Mouse (Mus musculus): ENCODE measurements around the gene Lrrc74a.

Lrrc74a gene

DNA sequence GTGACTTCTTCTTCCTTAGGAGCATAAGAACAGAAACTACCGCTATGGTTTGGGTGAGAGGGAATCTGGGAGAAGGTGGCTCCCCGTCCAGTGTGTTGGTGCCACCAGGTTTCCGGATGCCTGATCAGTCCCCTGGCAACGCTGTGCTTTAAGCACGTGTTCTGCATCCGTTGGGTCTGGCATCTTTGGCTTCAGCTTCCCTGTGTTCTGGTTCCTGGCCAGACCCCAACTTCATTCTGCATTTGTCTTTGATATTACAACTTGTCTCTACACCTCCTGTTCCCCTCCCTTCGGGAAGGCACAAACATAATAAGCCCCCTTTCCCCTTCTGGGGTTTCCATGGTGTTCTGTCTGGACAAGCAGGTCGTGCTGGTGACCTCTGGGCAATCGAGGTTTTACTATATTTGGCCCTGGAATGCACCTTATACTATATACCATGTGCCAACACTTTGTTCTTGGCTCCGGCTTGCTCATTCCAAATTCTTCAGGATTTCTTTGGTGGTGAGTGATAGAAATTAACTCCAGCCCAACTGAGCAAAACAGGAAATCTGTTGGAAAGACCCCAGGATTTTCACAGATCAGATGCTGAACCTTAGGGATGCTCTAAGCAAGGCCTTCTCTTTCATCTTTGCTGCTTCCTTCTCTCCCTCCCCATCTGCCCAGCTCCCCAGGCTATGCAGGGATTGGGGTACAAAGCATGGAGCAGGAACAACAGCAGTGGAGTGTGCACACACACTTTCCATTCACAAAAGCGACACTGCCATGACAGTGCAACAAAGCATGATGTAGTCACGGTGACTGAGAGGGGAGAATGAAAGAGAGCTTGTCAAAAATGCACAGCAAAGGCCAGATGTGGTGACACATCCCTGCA, 52.2 kb downstream of the Lrrc74a start:
- peak; percentile 64 for DNase-seq (ENCODE audit: low read depth)

DNA sequence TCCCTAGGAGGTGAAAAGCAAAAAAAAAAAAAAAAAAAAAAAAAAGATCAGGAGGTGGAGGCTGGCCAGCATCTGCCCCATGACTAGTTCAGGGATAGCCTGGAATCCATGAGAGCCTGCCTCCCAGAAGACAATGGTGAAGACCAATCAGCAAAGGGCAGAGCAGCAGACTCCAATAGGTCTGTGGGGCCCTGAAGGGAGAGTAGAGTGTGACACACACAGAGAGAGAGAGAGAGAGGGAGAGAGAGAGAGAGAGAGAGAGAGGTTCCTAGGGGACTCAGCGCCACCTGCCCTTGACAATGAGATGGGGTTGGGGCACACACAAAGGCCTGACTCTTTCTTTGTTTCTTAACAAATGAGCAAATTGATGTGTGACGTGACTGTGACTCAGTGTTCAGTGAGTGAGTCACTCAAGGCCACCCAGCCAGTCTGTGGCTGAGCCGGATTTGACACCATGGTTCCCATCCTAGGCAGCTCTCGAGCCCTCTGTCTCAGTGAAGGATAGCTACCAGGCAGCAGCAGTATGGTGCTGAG, 52.9 kb downstream of the Lrrc74a start:
- peak; percentile 79 for DNase-seq (ENCODE audit: low read depth)

DNA sequence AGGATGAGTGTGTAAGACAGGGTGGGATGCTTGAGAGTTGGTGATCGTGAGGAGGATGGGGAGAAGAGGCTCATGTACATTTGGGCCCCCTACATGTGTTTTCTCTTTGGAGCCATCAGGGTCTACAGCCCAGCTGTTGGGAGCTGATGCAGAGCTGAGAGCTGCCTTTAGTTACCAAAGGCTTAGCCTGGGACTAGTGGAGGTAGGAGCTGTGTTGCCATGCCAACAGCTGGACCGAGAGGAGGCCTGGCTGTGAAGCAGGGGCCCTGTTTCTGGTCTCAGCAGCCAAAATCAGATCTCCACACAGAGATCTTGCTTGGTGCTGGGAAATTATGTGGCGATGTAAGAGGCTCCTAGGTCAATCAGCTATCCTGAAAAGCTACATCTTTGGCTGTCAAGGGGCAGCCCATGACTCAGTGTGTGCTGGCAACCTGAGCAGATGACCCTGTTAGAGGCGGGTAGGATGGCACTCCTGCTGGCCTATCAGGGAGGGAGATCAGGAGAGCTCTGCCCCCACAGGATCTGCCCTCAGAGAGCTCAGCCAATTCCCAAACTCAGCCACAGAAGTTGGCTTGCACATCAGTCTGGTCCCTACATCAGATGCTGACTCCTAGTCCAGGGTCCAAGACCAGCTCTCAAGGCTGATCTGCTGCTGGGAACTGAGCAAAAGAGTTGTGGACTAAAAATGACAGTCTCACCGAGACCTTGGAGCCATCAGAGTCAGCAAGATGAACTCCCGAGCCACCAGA, 56.1 kb downstream of the Lrrc74a start:
- DNase-seq (ENCODE audit: low read depth), result peak; percentile 52

DNA sequence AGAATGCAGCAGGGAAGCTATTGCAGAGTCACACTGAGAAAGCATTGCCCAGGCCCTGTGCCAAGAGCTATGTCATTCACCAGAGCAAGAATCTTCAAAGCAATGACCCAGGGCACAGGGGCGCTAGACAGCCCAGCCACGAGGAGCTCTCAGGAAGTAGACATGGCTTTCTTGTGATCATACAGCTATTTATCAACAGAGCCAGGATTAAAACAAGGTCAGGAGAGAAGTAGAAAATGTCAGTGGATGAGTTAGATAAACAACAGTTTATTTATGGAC, 56.6 kb downstream of the Lrrc74a start:
- DNase-seq (ENCODE audit: low read depth), result peak; percentile 66

DNA sequence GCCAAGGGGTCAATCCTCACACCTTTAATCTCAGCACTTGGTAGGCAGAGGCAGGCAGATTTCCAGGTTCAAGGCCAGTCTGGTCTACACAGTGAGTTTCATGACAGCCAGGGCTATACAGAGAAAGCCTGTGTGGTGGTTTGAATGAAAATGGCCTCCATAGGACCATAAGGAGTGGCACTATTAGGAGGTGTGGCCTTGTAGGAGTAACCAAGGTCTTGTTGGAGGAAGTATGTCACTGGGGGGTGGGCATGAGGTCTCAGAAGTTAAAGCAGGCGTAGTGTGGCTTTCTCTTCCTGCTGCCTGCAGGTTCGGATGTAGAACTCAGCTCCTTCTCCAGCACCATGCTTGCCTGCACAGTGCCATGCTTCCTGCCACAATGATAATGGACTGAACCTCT, 57.8 kb downstream of the Lrrc74a start:
- DNase-seq (ENCODE audit: low read depth), result no peak

DNA sequence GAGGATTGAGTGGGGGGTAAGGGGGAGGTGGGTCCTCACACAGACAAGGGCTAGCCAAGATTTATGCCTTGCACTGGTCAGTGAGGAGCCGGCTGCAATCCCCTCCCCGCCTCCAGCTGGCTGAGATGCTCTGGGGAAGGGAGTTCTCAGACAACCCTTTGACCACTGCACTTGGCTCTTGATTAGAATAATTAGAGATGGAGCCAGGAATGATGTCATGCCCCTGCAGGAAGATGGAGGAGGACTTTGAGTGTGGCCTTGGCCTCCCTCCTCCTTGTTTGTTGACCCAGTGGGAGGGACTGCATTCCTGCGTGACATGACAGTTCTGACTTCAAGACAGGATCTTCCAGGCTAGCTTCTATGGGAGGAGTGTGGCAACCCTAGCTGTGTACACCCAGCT, 59.7 kb downstream of the Lrrc74a start:
- DNase-seq (ENCODE audit: low read depth), result peak; percentile 47

DNA sequence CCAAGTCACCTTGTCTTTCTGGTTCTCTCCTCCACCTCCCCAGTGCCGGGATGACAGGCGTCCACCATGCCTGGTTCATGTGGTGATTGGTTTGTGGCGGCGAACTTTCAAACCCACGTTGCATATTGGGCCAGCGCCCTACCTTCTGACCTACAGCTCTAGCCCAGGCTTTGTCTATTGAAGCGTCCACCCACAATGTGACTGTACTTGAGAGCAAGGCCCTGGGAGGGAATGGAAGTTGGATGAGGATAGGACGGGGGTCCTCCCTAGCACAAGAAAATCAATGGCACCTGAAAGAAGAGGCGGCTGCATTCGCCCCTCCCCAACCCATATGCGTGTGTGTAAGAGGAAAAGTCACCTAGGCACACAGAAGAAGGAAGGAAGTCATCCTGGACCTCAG, 60.2 kb downstream of the Lrrc74a start:
- no peak for DNase-seq (ENCODE audit: low read depth)

DNA sequence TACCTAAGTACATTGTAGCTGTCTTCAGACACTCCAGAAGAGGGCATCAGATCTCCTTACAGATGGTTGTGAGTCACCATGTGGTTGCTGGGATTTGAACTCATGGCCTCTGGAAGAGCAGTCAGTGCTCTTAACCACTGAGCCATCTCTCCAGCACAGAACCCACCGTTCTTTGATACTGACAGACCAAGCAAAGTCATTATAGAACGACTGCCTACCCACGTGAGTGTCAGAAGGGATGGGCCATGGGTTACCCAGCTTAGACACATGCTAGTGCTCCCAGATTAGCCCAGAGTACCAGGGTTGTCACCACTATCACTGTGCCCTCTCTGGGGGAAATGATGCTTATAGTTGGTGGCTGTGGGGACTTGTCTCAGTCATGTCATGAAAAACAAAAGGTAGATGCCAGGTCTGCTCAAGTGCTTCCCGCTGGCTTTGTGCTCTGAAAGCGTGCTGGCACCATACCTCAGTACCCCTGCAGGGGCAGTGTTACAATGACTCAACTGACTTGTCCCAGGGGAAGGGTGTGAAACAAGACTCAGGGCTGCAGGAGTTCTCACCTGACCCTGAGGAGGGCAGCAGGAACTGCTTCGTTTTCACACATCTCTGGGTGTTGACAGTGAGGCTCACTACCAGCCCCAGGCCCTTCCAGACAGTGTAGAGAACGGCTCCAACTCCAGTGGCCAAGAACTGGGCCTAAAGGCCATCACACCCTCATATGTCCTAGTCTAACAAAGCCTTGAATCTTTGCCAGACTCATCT, 61.1 kb downstream of the Lrrc74a start:
- DNase-seq (ENCODE audit: low read depth), result peak; percentile 67

DNA sequence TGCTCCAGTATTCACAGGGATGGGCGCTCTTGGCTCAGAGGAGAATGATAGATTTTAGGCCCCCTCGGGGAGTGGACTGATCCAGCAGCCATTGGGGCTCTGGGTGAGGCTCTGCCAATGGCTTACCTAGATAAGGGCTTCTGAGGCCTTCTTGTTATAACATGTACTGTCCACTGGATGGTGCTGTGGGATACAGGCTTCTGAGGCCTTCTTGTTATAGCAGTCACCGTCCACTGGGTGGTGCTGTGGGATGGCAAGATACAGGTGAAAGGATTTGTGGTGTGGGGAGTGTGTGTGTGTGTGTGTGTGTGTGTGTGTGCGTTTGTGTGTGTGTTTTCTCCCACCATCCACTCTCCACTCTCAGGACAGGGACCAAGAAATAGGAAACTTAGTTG, 61.7 kb downstream of the Lrrc74a start:
- DNase-seq (ENCODE audit: low read depth), result peak; percentile 95

DNA sequence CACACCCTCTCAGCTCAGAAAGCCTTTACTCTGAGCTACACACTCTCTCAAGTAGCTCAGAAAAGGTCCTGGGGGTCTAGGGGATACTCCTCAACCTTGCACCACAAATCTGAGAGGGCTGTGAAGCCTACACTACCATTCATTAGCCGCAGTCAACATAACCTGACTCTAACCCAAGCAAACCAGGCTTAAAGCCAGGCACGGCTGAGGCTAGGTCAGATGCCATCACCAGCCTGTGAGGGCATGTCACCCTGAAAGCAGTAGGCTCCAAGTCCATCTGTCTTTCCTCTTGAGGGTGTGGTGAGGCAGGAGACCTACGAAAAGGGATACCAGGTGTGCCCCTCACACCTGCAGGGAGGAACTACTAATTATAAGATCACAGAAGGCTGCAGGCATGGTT, 62.2 kb downstream of the Lrrc74a start:
- no peak for DNase-seq (ENCODE audit: low read depth)

DNA sequence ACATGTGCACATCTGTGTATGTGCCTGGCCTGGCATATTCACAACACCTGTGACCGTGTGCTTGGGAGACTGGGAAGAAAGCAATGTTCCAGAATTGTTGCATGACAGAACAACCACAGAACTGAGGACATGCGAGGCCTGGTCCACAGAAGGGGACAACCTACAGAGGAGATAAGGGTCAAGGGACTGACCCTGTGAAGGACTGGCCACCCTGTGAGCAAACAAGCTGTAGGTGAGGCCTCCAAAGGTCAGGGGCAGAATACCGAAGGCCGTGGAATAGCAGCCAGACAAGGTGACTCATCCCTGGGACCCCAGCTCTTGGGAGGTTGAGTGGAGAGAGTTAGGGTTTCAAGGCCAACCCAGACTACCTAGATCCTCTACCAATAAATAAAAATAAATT, 63.6 kb downstream of the Lrrc74a start:
- no peak for DNase-seq (ENCODE audit: low read depth)

DNA sequence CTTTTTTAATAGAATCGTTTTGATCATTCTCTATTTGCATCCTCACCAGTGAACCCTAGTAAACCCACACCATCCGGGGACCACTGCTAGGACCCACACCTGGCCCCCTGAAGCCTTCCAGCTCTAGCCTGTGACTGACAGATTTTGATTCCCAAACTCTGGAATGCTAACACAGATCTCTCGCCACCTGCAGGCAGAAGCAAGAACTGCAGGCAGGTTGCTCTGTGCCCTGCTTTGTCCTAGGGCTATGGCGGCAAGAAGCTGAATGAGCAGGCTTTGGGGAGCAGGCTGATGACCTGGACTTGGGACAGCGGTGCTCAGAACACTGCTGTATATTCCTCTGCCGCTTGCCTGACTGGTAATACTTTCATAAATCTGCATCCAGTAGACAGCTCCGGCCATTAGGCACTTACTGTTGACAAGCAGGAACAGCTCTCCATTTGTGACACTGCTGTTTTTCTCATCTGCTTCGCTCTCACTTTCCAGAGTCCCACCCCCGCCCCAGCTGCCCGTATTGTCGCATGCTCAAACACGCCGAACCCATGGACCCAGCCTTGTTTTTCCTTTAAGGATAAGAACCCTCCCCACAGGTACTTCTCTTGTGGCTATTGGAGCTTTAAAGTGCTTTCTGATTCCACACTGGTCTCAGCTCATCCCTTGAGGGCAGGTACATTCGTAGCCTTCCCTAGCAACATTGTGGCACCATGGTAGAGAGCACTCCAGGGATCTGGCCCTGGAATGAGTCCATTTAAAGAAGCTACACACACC, 64.8 kb downstream of the Lrrc74a start:
- peak; percentile 94 for DNase-seq (ENCODE audit: low read depth)

DNA sequence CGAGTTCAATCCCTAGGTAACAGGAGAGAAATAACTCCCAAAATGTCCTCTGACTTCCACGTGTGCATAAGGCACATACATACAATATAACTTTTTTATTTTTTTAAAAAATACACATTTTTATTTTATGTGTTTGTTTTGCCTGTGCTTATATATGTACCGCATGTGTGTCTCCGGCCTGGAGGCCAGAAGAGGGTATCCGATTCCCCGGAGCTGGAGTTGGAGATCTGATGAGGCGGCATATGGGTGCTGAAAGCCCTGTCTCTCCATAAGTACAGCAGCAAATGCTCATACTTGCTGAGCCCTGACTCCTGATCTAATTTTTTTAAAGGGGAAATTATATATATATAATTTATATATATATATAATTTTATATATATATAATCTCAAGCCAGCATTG, 65.6 kb downstream of the Lrrc74a start:
- DNase-seq (ENCODE audit: low read depth), result no peak

DNA sequence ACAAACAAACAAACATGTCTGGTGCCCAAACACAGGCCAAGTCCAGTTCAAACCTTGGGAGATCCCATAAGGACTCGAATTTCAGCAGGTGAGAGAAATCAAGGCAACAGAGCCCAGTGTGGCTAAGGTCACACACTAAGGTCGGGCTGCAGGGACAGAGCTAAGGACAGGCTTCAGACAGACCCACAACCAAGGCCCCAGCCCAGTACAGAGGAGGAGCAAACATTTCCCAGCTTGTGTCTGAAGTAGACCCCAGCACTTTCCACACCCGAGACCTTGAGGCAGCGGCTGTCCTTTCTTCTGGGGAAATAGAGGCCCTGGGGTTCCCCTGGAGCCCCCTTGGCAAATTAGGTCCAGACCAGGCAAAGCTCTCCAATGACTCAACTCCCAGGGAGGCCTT, 66.2 kb downstream of the Lrrc74a start:
- no peak for DNase-seq (ENCODE audit: low read depth)

DNA sequence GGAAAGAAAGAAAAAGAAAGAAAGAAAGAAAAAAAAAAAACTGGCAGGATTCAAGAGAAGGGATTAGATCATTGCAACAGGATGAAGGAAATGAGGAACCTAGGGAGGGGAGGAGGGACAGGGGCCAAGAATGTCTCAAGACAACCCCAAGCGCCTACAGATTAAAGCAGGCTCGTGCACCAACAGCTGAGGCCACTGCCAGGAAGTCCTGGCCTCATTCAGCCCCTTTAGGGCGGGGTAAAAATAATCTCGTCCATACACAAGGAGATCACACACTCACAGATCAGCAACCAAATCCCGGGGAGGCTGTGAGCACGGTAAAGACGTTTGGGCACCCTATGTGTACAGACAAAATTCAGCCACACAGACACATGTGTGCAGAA, 66.6 kb downstream of the Lrrc74a start:
- DNase-seq (ENCODE audit: low read depth), result peak; percentile 93

DNA sequence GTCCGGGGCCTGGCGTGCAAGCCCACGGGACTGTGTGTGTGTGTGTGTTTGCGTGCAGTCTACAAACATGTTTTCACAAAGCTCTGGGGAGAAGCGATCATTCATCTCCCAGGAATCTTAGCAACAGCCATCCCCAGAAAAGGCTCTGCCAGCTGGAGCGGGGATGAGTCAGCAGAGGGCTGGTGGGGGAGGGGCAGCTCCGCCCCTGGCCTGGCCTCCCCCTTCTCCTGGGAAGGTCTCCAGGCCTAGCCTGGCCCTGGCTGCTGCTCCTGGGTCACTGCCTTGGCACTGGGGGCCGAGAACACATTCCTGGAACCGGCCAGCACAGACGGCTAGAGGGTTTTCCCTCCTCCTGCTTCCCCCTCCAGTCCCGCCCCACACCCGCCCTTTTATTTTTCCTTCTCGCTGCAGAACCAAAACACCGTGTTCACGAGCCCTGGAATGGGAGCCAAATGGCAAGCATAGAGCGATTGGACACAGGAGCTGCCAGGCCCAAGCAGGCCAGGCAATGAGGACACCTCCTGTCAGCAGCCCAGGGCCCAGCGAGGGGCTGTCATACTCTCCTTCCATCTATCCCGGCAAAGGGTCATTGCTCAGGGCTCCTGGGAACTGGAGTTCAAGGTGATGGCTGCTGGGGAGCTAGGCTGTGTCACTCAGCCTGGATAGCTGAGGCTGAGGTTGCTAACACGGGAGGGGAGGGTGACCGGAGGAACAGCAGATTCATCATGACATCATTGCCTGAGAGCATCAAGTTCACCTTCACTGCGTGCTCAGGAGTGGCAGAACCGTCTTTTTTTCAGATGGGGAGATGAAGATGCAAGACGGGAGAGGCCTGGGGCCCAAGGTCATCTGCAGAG, 67.2 kb downstream of the Lrrc74a start:
- peak; percentile 100 for DNase-seq (ENCODE audit: low read depth)

DNA sequence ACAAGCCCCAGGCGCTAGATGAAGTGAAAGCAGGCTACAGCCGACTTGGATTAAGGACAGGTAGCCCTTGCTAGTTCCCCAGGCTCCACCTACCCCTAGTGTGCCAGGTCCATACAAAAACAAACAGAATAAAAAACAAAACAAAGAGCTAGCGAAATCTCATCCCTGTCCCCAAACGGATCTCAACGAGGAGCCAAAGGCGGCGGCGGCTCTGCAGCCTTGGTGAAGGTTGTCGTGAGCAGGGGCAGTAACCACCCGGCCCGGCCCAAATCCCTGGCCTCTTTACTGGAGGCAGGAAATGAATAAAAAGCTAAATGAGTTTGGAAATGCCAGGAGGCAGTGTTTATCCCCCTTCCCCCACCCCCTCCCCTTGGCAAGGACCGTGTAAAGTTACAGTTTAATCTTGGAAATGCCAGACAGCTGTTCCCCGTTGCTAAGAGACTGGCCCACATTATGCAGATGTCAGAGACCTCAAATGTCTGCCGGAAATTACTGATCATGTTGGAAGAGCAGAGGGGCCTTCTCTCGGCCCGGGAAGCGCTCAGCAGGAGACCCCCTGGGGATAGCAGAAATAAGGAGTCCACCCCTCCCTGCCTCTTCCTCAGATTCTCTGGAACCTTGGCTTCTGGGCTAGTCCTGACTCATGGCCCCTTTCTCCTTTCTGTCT, 68.0 kb downstream of the Lrrc74a start:
- peak; percentile 90 for DNase-seq (ENCODE audit: low read depth)

DNA sequence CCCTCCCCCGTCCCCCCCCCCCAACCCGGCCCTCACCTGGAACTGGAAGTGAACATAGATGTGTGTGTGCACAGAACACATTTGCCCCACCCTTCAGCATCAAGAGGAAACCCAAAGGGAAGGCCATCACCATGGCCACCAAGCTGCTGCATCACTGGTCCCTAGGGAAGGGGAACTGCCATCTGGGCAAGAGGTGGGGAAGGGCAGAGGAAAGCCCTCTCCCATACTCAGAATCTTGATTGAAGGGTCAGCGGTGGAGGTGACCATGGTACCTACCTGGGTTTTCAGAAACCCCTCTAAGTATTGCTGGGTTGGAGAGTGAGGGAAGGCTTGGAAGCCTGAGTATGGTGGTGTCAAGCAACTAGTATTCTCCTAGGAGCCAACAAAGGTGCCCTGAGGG, 68.7 kb downstream of the Lrrc74a start:
- no peak for DNase-seq (ENCODE audit: low read depth)

DNA sequence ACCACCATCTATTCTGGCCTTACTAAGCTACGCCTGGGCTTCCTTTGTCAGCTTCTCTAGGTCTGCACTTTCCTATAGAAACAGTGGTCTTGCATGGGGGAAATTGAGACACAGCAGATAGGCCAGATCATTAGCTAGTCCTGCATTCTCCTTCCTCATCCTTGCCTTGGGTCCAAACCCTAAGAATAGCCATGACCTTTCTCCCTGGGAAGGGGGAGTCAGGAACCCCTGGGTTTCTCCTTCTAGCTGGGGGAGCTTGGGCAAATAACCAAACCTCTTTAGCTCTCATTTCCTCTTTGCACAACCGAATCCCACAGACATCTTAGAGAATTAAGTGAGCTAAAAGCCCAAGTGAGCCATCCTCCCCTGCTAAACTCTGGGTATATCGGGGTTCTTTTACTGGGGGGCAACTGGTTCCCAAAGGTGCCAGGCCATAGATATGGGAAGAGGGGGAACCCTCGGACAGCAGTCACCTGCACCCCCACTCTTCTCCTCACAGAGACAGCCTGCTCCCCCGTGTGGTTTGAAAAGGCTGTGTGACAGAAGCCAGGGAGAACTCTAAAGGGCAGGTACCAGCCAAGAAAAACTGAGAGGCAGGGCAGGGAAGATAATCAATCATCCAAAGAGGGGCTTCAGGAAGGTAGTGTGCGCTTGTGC, 69.6 kb downstream of the Lrrc74a start:
- peak; percentile 51 for DNase-seq (ENCODE audit: low read depth)

DNA sequence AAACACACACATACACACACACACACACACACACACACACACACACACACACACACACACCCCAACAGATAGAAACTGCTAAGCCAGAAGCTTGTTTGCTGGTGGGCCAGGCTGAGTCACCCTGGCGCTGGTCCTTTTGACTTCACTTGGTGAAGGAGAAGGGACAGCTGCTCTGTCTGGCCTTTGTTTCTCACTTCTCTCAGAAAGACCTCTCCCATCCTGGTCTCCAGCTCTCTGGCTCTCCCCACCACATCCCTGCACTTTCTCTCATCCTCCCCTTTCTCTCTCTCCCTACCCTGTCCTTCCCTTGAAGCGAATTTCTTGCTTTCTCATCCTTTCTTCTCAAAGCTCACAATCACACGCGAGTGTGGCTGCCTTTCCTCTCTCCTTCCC, 70.1 kb downstream of the Lrrc74a start:
- peak; percentile 74 for DNase-seq (ENCODE audit: low read depth)
